Mouse (Mus musculus) lung, adult 2 months (tissue): ENCODE measurements around the gene A930017K11Rik. TPM values are rescaled to one million over a fixed set of nuclear protein-coding genes. Genes with fewer than 3 reads are reported as not detected.
A peak's percentile ranks its signal among the peaks of the same experiment; 100 is the strongest.

Experiments used
- DNase-seq: peaks from one replicate; pipeline ENCODE4 v3.0.0; 2022
- H3K4me1 ChIP-seq: fragments of 200-500 bp; 2 replicates; pipeline ENCODE4 v1.6.1; 2011; ENCODE audit warnings: low read length; ENCODE audit not compliant: control insufficient read depth, insufficient read depth
- H3K4me3 ChIP-seq: fragments of 200-500 bp; replicated peaks from 2 replicates; pipeline ENCODE3; 2011; ENCODE audit warnings: low read depth, mild to moderate bottlenecking, control low read depth, low read length; ENCODE audit errors: extremely low read depth
- CTCF ChIP-seq: fragments of 200-500 bp; IDR thresholded peaks from 2 replicates; pipeline ENCODE4 v1.5.1; 2011; ENCODE audit warnings: mild to moderate bottlenecking, low read length, control low read depth; ENCODE audit not compliant: insufficient read depth
- POLR2A ChIP-seq: fragments of 200-500 bp; IDR thresholded peaks from 2 replicates; pipeline ENCODE4 v1.6.1; 2011; ENCODE audit warnings: low read depth, mild to moderate bottlenecking, control low read depth, low read length, borderline replicate concordance; ENCODE audit errors: extremely low read depth
- WGBS: fragments of 180-500 bp; shearing (Covaris S2); methylation state at CpG from one replicate; pipeline ENCODE4 v1.1.7; 2018; 5-methylcytosine and 5-hydroxymethylcytosine counted together
- polyA plus RNA-seq: library from polyadenylated mRNA; depleted of rRNA; stranded (reverse); fragments of >200 nt; gene quantifications from 2 replicates; pipeline ENCODE4 v1.2.3, GENCODE M21; 2012; rRNA removed

Gene A930017K11Rik
- polyA plus RNA-seq, 1 experiment = not detected

DNA sequence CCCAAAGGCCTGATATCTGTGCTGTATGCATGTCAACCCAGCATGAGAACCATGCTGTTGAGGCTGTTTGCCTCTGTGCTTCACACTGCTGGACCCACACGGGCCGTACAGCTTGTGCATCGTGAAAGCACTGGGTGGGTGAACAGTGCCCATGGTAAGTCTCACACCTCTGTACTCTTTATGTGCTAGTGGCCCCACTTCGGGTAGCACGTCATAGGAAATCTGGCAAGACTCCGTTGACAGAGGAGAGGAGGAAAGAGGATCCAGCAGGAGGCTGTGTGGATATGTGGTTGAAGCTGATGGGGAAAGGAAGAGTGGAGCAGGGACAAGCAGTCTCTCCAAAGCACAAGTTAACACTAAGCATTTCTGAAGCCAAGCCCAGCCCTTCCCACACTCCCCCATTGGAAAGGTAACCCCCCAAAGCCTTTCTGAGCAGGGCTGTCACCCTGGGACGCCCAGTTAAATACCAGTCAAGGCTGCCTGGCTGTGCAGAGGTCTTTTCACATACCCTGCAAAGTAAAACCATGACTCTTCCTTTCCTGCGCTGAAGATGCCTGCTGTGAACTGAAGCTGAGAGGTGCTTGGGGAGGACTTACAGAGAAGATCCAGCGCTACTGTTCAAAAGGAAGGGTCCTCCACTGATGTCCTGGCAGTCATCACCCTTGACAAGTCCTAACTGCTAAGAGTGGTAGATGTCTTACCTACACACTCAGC is 34.2 kb downstream of the A930017K11Rik start:
- Histone ChIP-seq H3K4me3 (peak overlapping the region; percentile 99), H3K4me1 (peaks cover 26% of the 10 kb centered on the region)
- WGBS = 73% methylated on average over 9 of the region's 9 CpGs
- DNase-seq = no peak
- no peak for TF ChIP-seq CTCF
- no peak for TF ChIP-seq POLR2A

DNA sequence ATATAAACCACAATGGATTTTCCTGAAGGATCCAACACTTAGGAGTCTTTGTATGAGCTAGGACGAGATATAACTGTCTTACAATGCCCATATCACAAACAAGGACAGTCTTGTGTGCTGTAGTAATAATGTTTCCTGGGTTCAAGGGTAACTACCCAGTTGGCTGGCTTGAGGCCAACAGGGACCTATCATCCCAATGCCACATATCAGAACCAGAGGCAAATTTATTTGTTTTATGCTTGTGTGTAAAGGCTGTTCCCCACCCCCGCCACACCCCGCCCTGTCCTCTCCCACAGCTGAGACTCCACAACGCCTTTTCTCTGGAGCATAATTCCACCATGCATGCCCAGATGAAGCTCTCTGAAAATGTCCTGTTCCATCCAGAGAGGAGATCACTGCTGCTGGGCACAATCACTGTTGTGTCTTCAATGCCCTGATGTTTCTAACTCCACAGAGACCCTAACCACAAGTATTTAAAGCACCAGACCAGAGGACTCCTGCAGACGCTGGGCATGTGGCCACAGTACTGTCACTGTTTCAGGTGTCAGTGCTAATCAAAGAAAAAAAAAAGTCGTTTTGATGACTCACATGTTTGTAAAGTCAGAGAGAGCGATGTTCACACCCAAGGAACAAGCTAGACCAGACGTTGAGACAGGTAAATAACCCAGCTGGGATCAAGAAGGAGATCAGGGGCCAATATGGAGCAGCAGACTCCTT is 35.3 kb downstream of the A930017K11Rik start:
- TF ChIP-seq POLR2A (no peak), CTCF (no peak)
- no peak for DNase-seq
- H3K4me1 ChIP-seq = peaks cover 30% of the 10 kb centered on the region
- WGBS = 58% methylated on average over 8 of the region's 8 CpGs
- H3K4me3 ChIP-seq = no peak overlapping the region

DNA sequence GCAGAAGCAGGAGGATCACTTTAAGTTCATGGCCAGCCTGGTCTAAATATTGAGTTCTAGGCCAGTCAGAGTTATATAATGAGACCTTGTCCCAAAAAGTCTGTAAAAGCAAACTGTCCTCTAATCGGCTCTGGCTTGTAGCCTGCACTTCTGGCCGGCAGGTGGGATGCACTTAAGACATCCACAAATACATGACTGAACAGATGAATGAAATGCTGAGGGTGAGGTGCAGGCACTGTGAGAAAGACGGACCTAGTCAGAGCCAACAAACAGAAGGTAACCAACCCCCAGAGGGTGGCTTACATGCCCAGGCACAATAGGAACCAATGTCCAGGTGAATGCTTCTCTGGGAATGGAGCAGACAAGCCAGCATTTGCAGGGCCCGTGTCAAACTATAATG is 38.1 kb downstream of the A930017K11Rik start:
- H3K4me1 ChIP-seq = peaks cover 37% of the 10 kb centered on the region
- no peak overlapping the region for H3K4me3 ChIP-seq
- TF ChIP-seq POLR2A (no peak), CTCF (no peak)
- DNase-seq = no peak
- WGBS = 49% methylated on average over 4 of the region's 4 CpGs

DNA sequence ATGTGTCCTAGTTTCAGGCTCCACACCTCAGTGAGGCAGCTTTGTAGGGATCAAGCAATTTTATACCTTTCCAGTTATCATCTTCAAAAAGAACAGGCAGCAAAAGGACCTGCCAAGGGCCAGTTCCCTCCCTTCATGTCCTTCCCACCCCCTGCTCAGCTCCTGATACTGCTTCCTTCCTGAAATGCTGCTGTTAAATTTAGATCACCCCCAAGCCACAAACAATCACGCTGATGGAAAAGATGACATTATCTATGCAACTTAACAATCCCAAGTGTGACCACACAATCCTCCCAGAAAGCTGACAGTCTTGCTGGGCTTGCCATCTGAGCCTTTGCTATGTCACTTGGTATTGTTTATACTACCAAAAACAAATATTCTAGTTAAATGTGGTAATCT is 38.5 kb downstream of the A930017K11Rik start:
- WGBS = 13% methylated on average over 1 of the region's 1 CpGs
- no peak for DNase-seq
- H3K4me1 ChIP-seq = peaks cover 37% of the 10 kb centered on the region
- TF ChIP-seq CTCF = no peak
- no peak for TF ChIP-seq POLR2A
- no peak overlapping the region for H3K4me3 ChIP-seq

DNA sequence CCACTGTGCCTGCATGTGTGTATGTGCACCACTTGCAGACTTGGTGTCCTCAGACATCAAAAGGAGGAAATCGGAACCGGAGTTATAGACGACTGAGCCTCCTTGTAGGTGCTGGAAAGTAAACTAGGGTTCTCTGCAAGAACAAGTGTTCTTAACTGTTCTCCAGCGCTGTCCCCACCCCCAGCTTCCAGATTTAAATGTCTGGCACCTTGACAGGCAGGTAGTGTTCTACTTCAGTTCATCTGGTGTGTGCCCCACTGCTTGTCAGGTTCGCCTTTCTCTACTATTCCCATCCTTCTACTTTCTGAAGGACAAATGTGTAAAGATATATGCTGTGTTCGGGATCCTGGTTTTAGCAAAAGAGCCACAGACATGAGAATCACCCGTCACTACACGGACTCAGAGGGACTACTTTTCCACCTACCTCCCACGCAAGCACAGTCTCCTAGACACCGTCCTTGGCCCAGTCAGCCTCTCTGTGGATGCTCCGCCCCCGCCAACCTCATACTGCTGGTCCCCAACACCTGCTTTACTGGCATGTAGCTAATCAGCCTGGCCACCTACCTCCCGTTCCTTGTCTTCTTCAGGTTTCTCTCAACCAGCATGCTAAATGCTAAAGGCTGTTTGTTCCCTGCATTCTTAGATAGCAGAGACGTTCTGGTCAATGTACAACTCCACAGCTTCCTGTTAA is 39.0 kb downstream of the A930017K11Rik start:
- DNase-seq = peak; percentile 38
- no peak for TF ChIP-seq CTCF
- no peak for TF ChIP-seq POLR2A
- Histone ChIP-seq H3K4me1 (peaks cover 32% of the 10 kb centered on the region), H3K4me3 (no peak overlapping the region)
- 47% methylated on average over 14 of the region's 14 CpGs for WGBS

DNA sequence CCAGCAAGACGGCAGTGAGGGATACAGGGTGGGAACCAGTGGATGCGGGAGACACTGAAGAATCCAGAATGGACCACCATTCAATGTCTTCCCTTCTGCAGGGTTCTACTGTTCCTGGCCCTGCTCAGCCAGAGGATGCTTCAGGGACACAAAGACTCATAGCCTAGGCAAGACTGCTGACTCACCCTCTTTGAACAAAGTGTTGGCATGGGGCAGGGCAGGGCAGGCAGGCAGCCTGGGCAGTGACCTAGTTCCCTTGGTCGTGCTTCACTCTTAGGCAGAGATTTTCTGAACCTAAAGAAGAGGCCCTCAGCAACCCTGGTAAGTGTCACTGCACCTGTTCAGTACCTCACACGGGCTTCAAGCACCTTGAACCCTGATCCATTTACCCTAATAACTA is 40.5 kb downstream of the A930017K11Rik start:
- TF ChIP-seq POLR2A (no peak), CTCF (no peak)
- 68% methylated on average over 4 of the region's 4 CpGs for WGBS
- DNase-seq = peak; percentile 28
- peaks cover 20% of the 10 kb centered on the region for H3K4me1 ChIP-seq
- H3K4me3 ChIP-seq = no peak overlapping the region

DNA sequence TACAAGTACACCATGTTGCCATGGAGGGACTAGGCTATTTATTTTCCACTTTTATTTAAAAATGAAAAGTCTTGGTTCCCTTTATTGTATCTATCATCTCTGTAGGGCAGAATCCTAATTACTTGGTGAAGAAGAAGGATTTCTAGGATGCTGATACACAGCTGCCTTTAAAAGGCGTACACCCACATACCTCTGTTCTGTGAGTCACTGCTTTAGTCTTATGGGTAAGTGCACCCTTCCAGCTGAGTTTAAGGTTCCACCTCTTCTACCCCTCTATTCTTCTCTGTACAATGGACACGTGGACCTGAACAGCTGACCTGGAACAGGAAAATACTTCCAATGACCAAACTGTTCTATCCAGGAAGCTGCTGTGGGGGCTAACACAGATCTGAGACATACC is 44.7 kb downstream of the A930017K11Rik start:
- TF ChIP-seq CTCF = no peak
- no peak for TF ChIP-seq POLR2A
- Histone ChIP-seq H3K4me1 (peaks cover 8% of the 10 kb centered on the region), H3K4me3 (no peak overlapping the region)
- no peak for DNase-seq
- WGBS = 71% methylated on average over 2 of the region's 2 CpGs

DNA sequence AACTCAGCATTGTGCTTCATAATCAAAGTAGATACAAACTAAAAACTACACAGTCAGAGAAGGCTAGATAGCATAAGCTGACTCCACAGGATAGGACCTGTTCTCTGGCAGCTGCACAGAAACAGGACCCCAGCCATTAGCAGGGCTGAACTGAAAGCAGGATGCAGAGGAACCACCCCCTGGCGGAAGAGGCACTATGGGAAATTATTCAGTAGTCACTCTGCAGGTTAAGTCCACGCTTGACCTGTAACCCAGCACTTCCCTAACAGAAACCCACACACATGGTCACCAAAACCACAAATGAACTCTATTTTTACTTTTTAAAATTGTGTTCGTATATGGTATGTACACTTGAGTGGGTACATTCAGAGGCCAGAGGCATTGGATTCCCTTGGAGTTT is 49.3 kb downstream of the A930017K11Rik start:
- 76% methylated on average over 3 of the region's 3 CpGs for WGBS
- DNase-seq = no peak
- H3K4me1 ChIP-seq = no peaks in the 10 kb centered on the region; the same call in 1 of the 2 replicates
- no peak for TF ChIP-seq CTCF
- TF ChIP-seq POLR2A = no peak
- H3K4me3 ChIP-seq = no peak overlapping the region

DNA sequence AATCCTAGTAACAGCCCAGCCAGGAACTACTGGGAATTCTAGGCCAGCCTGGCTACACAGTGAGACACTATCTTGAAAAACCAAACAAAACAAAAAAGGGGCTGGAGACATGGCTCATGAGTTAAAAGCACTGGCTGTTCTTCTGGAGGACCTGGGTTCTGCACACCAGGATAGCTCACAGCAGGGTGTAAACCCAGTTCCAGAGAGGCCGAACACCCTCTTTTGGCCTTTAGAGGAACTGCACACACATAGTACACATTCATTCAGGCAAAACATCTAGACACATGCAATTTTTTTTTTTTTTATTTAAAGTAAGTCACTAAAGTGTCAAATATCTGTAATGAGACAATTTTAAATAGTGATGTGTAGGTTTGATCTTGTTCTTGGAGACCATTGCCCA is 52.2 kb downstream of the A930017K11Rik start:
- no peak for DNase-seq
- no peaks in the 10 kb centered on the region for H3K4me1 ChIP-seq
- H3K4me3 ChIP-seq = no peak overlapping the region
- 96% methylated on average over 1 of the region's 1 CpGs for WGBS
- TF ChIP-seq CTCF (no peak), POLR2A (no peak)

Other genes with a start within 250 kb of the A930017K11Rik start
- gene Gng13, start 235.4 kb downstream of the A930017K11Rik start, polyA plus RNA-seq = 0.36 TPM in 1 of 2 replicates, not detected in the other
- gene Chtf18, start 225.1 kb downstream of the A930017K11Rik start, polyA plus RNA-seq = 3.0 and 4.2 TPM in 2 replicates
- 40.1 and 45.0 TPM in 2 replicates for gene Rpusd1, start 224.9 kb downstream of the A930017K11Rik start, polyA plus RNA-seq
- gene Mslnl, start 216.5 kb downstream of the A930017K11Rik start, polyA plus RNA-seq = 0.23 and 0.25 TPM in 2 replicates
- 71.2 and 78.4 TPM in 2 replicates for gene Msln, start 198.2 kb downstream of the A930017K11Rik start, polyA plus RNA-seq
- gene Narfl, start 178.8 kb downstream of the A930017K11Rik start, polyA plus RNA-seq = 13.1 and 20.1 TPM in 2 replicates
- 48.9 and 56.2 TPM in 2 replicates for gene Haghl, start 166.9 kb downstream of the A930017K11Rik start, polyA plus RNA-seq
- 14.0 and 15.6 TPM in 2 replicates for gene Ccdc78, start 166.0 kb downstream of the A930017K11Rik start, polyA plus RNA-seq
- 114 and 128 TPM in 2 replicates for gene Fam173a, start 159.7 kb downstream of the A930017K11Rik start, polyA plus RNA-seq
- gene AC134908.4, start 156.9 kb downstream of the A930017K11Rik start, polyA plus RNA-seq = 0.41 TPM in 1 of 2 replicates, not detected in the other
- 40.3 and 44.9 TPM in 2 replicates for gene Metrn, start 155.4 kb downstream of the A930017K11Rik start, polyA plus RNA-seq
- 4.0 and 5.0 TPM in 2 replicates for gene Fbxl16, start 143.5 kb downstream of the A930017K11Rik start, polyA plus RNA-seq
- 29.4 and 34.3 TPM in 2 replicates for gene Wdr24, start 128.9 kb downstream of the A930017K11Rik start, polyA plus RNA-seq
- 55.1 and 65.2 TPM in 2 replicates for gene Jmjd8, start 123.7 kb downstream of the A930017K11Rik start, polyA plus RNA-seq
- gene Stub1, start 119.2 kb downstream of the A930017K11Rik start, polyA plus RNA-seq = 131 and 160 TPM in 2 replicates
- gene Rhbdl1, start 115.3 kb downstream of the A930017K11Rik start, polyA plus RNA-seq = 9.1 and 14.1 TPM in 2 replicates
- 29.1 and 36.2 TPM in 2 replicates for gene Gm20683, start 110.8 kb downstream of the A930017K11Rik start, polyA plus RNA-seq
- gene Rhot2, start 107.7 kb downstream of the A930017K11Rik start, polyA plus RNA-seq = 59.6 and 61.2 TPM in 2 replicates
- 35.7 and 40.3 TPM in 2 replicates for gene Wdr90, start 91.1 kb downstream of the A930017K11Rik start, polyA plus RNA-seq
- gene Mcrip2, start 83.8 kb downstream of the A930017K11Rik start, polyA plus RNA-seq = 22.7 and 31.1 TPM in 2 replicates
- 78.1 and 103 TPM in 2 replicates for gene Mettl26, start 77.5 kb downstream of the A930017K11Rik start, polyA plus RNA-seq
- gene Wfikkn1, start 71.7 kb downstream of the A930017K11Rik start, polyA plus RNA-seq = 1.0 and 1.4 TPM in 2 replicates
- gene Rab40c, start 32.8 kb downstream of the A930017K11Rik start, polyA plus RNA-seq = 40.2 and 62.6 TPM in 2 replicates
- 107 and 131 TPM in 2 replicates for gene Pigq, start 7.6 kb downstream of the A930017K11Rik start, polyA plus RNA-seq
- gene Nhlrc4, start 7.6 kb downstream of the A930017K11Rik start, polyA plus RNA-seq = 24.4 and 37.5 TPM in 2 replicates
- 45.9 and 49.7 TPM in 2 replicates for gene Capn15, start 33.2 kb upstream of the A930017K11Rik start, polyA plus RNA-seq
- 41.3 and 46.5 TPM in 2 replicates for gene Rab11fip3, start 117.0 kb upstream of the A930017K11Rik start, polyA plus RNA-seq
- gene Decr2, start 137.8 kb upstream of the A930017K11Rik start, polyA plus RNA-seq = 12.1 and 16.7 TPM in 2 replicates
- 5.4 and 7.5 TPM in 2 replicates for gene Nme4, start 143.0 kb upstream of the A930017K11Rik start, polyA plus RNA-seq
- 60.0 and 65.3 TPM in 2 replicates for gene Tmem8, start 160.7 kb upstream of the A930017K11Rik start, polyA plus RNA-seq
- 43.4 and 46.7 TPM in 2 replicates for gene Mrpl28, start 170.9 kb upstream of the A930017K11Rik start, polyA plus RNA-seq
- gene Axin1, start 186.1 kb upstream of the A930017K11Rik start, polyA plus RNA-seq = 14.0 and 17.5 TPM in 2 replicates
- 0.62 and 0.70 TPM in 2 replicates for gene Pdia2, start 246.5 kb upstream of the A930017K11Rik start, polyA plus RNA-seq